Mouse (Mus musculus) kidney, adult 2 months (tissue): ENCODE data around the gene Tinagl1. TPM values are rescaled to one million over a fixed set of nuclear protein-coding genes. Genes with fewer than 3 reads are reported as not detected.

ENCODE experiments used
- DNase-seq: peaks from one replicate; pipeline ENCODE4 v3.0.0; 2021
- H3K27ac ChIP-seq: fragments of 200-500 bp; 2 replicates; pipeline ENCODE4 v1.5.1; 2012; ENCODE audit warnings: low read depth, low read length, control low read depth, inconsistent platforms; ENCODE audit not compliant: insufficient read depth
- H3K27me3 ChIP-seq: fragments of 200-500 bp; replicated peaks from 2 replicates; pipeline ENCODE4 v1.6.1; 2012; ENCODE audit warnings: mild to moderate bottlenecking, moderate library complexity, low read length, inconsistent platforms; ENCODE audit not compliant: control insufficient read depth, insufficient read depth
- H3K36me3 ChIP-seq: fragments of 200-500 bp; 2 replicates; pipeline ENCODE4 v1.6.1; 2012; ENCODE audit warnings: mild to moderate bottlenecking, moderate library complexity, low read length, inconsistent platforms; ENCODE audit not compliant: control insufficient read depth, insufficient read depth
- H3K4me1 ChIP-seq: fragments of 200-500 bp; 2 replicates; pipeline ENCODE4 v1.6.1; 2011; ENCODE audit warnings: low read length; ENCODE audit not compliant: control insufficient read depth, insufficient read depth
- H3K4me3 ChIP-seq: fragments of 200-500 bp; 2 replicates; pipeline ENCODE4 v1.5.1; 2011; ENCODE audit warnings: mild to moderate bottlenecking, low read depth, low read length, control low read depth; ENCODE audit not compliant: insufficient read depth
- CTCF ChIP-seq: fragments of 200-500 bp; conservative IDR thresholded peaks from 2 replicates; pipeline ENCODE4 v1.5.1; 2011; ENCODE audit warnings: low read depth, mild to moderate bottlenecking, control low read depth, low read length, moderate library complexity, mixed read lengths; ENCODE audit not compliant: insufficient read depth, insufficient read length
- POLR2A ChIP-seq: fragments of 200-500 bp; IDR thresholded peaks from one replicate; pipeline ENCODE4 v1.6.1; 2011; ENCODE audit warnings: low read depth, low read length, control low read depth
- WGBS: fragments of 180-500 bp; shearing (Covaris S2); methylation state at CpG from one replicate; pipeline ENCODE4 v1.1.7; 2018; 5-methylcytosine and 5-hydroxymethylcytosine counted together
- polyA plus RNA-seq: library from polyadenylated mRNA; depleted of rRNA; stranded (reverse); fragments of >200 nt; gene quantifications from 2 replicates; pipeline ENCODE4 v1.2.3, GENCODE M21; 2012; rRNA removed

The Tinagl1 gene
- 118 and 133 TPM in 2 replicates for polyA plus RNA-seq

- peak; percentile 88 for DNase-seq
- Histone ChIP-seq H3K4me1 (peaks cover 38% of the 10 kb centered on the region), H3K36me3 (no peaks in the 10 kb centered on the region), H3K4me3 (peak within 1 kb of the TSS; percentile 71), H3K27ac (peak within 1 kb of the TSS; percentile 92), H3K27me3 (no peaks in the 10 kb centered on the region)
- no peak for TF ChIP-seq CTCF
- no peak for TF ChIP-seq POLR2A
- 8% methylated on average over 14 of the region's 14 CpGs for WGBS
Measured at GRCm38 (mm10) chr4:130175072-130175711, at the start of gene Tinagl1. Tinagl1 (minus strand) TSS chr4:130175122.

- Histone ChIP-seq H3K27me3 (no peaks in the 10 kb centered on the region; the same call in 1 of the 2 replicates), H3K4me1 (peaks cover 9% of the 10 kb centered on the region), H3K36me3 (no peaks in the 10 kb centered on the region), H3K27ac (no peak overlapping the region), H3K4me3 (no peak overlapping the region)
- no peak for DNase-seq
- TF ChIP-seq POLR2A (no peak), CTCF (no peak)
Measured at GRCm38 (mm10) chr4:130224071-130224470, 49.1 kb upstream of the Tinagl1 start.

- Histone ChIP-seq H3K36me3 (no peaks in the 10 kb centered on the region), H3K27me3 (no peaks in the 10 kb centered on the region; the same call in 1 of the 2 replicates), H3K4me1 (peaks cover 9% of the 10 kb centered on the region), H3K27ac (peak within 1 kb of the TSS; percentile 56), H3K4me3 (peak within 1 kb of the TSS; percentile 31)
- WGBS: 34% methylated on average over 4 of the region's 4 CpGs
- no peak for TF ChIP-seq POLR2A
- TF ChIP-seq CTCF: no peak
- DNase-seq: peak; percentile 83
Measured at GRCm38 (mm10) chr4:130222179-130222578, 47.3 kb upstream of the Tinagl1 start, which contains the start of gene Gm853. Gm853 (minus strand) TSS chr4:130222401.

- Histone ChIP-seq H3K36me3 (no peaks in the 10 kb centered on the region), H3K4me3 (no peak overlapping the region)
Measured at GRCm38 (mm10) chr4:130220176-130220575, 45.3 kb upstream of the Tinagl1 start.

GRCm38 (mm10) chr4:130215392-130215791 is 40.5 kb upstream of the Tinagl1 start:
- TF ChIP-seq POLR2A (no peak), CTCF (no peak)
- Histone ChIP-seq H3K36me3 (no peaks in the 10 kb centered on the region), H3K4me3 (no peak overlapping the region), H3K4me1 (no peaks in the 10 kb centered on the region; the same call in 1 of the 2 replicates), H3K27ac (no peak overlapping the region), H3K27me3 (no peaks in the 10 kb centered on the region)
- no peak for DNase-seq
- 66% methylated on average over 8 of the region's 8 CpGs for WGBS

More at GRCm38 (mm10) chr4:130220176-130220575, 45.3 kb upstream of the Tinagl1 start:
- peak; percentile 89 for DNase-seq
- Histone ChIP-seq H3K4me1 (peaks cover 4% of the 10 kb centered on the region), H3K27me3 (no peaks in the 10 kb centered on the region; the same call in 1 of the 2 replicates), H3K27ac (no peak overlapping the region)
- TF ChIP-seq CTCF: no peak
- 41% methylated on average over 9 of the region's 9 CpGs for WGBS

- Histone ChIP-seq H3K4me1 (no peaks in the 10 kb centered on the region), H3K4me3 (no peak overlapping the region), H3K36me3 (no peaks in the 10 kb centered on the region), H3K27me3 (no peaks in the 10 kb centered on the region), H3K27ac (no peak overlapping the region)
- 83% methylated on average over 10 of the region's 10 CpGs for WGBS
- TF ChIP-seq POLR2A (no peak), CTCF (no peak)
- DNase-seq: no peak
Measured at GRCm38 (mm10) chr4:130213857-130214256, 38.9 kb upstream of the Tinagl1 start.

GRCm38 (mm10) chr4:130213197-130213596 is 38.3 kb upstream of the Tinagl1 start:
- TF ChIP-seq CTCF (no peak), POLR2A (no peak)
- Histone ChIP-seq H3K4me3 (no peak overlapping the region), H3K36me3 (no peaks in the 10 kb centered on the region), H3K27ac (no peak overlapping the region), H3K27me3 (no peaks in the 10 kb centered on the region), H3K4me1 (no peaks in the 10 kb centered on the region)
- no peak for DNase-seq
- WGBS: 93% methylated on average over 4 of the region's 4 CpGs
